10 mouse cellular contexts compared by ENCODE assay signal in genomic region chr16:21615802-21616201, GRCm38 (mm10).
DNase-seq lines count a peak whose midpoint lies in the region; ATAC-seq and TF ChIP-seq lines count a peak whose summit lies in the region.
"Had no signal": no experiment of that assay in that cellular context is flagged by ENCODE, and none has a peak within 500 bp of the region (broad histone marks: within the 10 kb centered on the region; RNA-seq: fewer than 3 reads in every experiment).

No protein-coding gene starts in this region.

- no peak overlapping the region for H3K9ac ChIP-seq in embryonic facial prominence, embryonic 14.5 days (ENCODE audit: low read depth, low read length)
- H3K9ac ChIP-seq: embryonic facial prominence, embryonic 15.5 days; neural tube, embryonic 12.5 days had no signal

- ATAC-seq in Patski = no peak
- ATAC-seq in embryonic facial prominence, embryonic 14.5 days (ENCODE audit: low read depth) = no peak

- CTCF ChIA-PET in Patski (lab: Charles Lee) = interaction anchor here (0.9 to 2.0 kb wide), 6 partner anchors 9 to 112 kb away, joined by 3 to 15 read pairs (median 4); no protein-coding TSS in a partner anchor

- DNase-seq in kidney, adult 8-10 months = peak; percentile 17 to 33
- DNase-seq in kidney, adult 18-20 months = no peak
- peak; percentile 21 for DNase-seq in CD4-positive helper T cell, adult 2 months (ENCODE audit: low read depth, low spot score)
- DNase-seq in Patski (ENCODE audit: low read depth, low spot score) = no peak
- DNase-seq in embryonic facial prominence, embryonic 14.5 days (ENCODE audit: low spot score) = peak; percentile 26
- peak; percentile 57 for DNase-seq in mesoderm, embryonic 11.5 days (ENCODE audit: low read depth, low spot score)
- no peak for DNase-seq in frontal cortex, postnatal 36 days (ENCODE audit: low spot score in 2 of 2)
- DNase-seq in right cerebral cortex, postnatal 36 days (ENCODE audit: low spot score in 2 of 2) = no peak

- H3K27ac ChIP-seq in embryonic facial prominence, embryonic 14.5 days (replicated peaks; ENCODE audit: low read depth, low read length) = no peak overlapping the region
- H3K27ac ChIP-seq: embryonic facial prominence, embryonic 15.5 days; neural tube, embryonic 12.5 days had no signal

- WGBS in embryonic facial prominence, embryonic 14.5 days = 55% methylated on average over 7 of the region's 7 CpGs

- H3K4me1 ChIP-seq in embryonic facial prominence, embryonic 14.5 days (ENCODE audit: control insufficient read depth, insufficient read depth, low read length) = no peaks in the 10 kb centered on the region
- H3K4me1 ChIP-seq: embryonic facial prominence, embryonic 15.5 days; neural tube, embryonic 12.5 days had no signal

- TF ChIP-seq CTCF in Patski (IDR thresholded peaks at IDR 0.05) = peak; percentile 75

- in situ Hi-C loops in Patski (cut with MboI; ENCODE audit: low pct_unique_long_range_greater_than_20kb) = loop anchor here (10.0 kb wide), 1 partner anchor 109 kb away; no protein-coding TSS in a partner anchor

- 0 out of 2 replicates have a peak, but pooled peaks cover 4% of the 10 kb centered on the region for H3K9me3 ChIP-seq in embryonic facial prominence, embryonic 14.5 days (ENCODE audit: control insufficient read depth, low read length)
- H3K9me3 ChIP-seq: embryonic facial prominence, embryonic 15.5 days; neural tube, embryonic 12.5 days had no signal

- H3K36me3 ChIP-seq in embryonic facial prominence, embryonic 14.5 days (ENCODE audit: control insufficient read depth, insufficient read depth, low read length) = no peaks in the 10 kb centered on the region
- H3K36me3 ChIP-seq: embryonic facial prominence, embryonic 15.5 days; neural tube, embryonic 12.5 days had no signal

- POLR2A ChIA-PET in Patski (lab: Charles Lee) = no interaction called here

- no peak overlapping the region for H3K4me3 ChIP-seq in embryonic facial prominence, embryonic 14.5 days (ENCODE audit: low read depth, low read length)
- H3K4me3 ChIP-seq: embryonic facial prominence, embryonic 15.5 days; neural tube, embryonic 12.5 days had no signal

- H3K27me3 ChIP-seq in Patski = no peaks in the 10 kb centered on the region
- H3K27me3 ChIP-seq in embryonic facial prominence, embryonic 14.5 days (replicated peaks; ENCODE audit: control insufficient read depth, insufficient read depth, low read length) = no peaks in the 10 kb centered on the region
- H3K27me3 ChIP-seq: embryonic facial prominence, embryonic 15.5 days; neural tube, embryonic 12.5 days had no signal

- no peak overlapping the region for H3K4me2 ChIP-seq in embryonic facial prominence, embryonic 14.5 days (ENCODE audit: low read depth, low read length)
- H3K4me2 ChIP-seq: embryonic facial prominence, embryonic 15.5 days; neural tube, embryonic 12.5 days had no signal

Comparison
In these comparisons a context has a peak if more than half of its experiments do, and no peak if none do; other contexts are left out.
1. DNase-seq: peak in kidney, adult 8-10 months (2 of 2), CD4-positive helper T cell, adult 2 months (single experiment), embryonic facial prominence, embryonic 14.5 days (single experiment) and mesoderm, embryonic 11.5 days (single experiment); none in kidney, adult 18-20 months (single experiment), Patski (single experiment), frontal cortex, postnatal 36 days (0 of 2) and right cerebral cortex, postnatal 36 days (0 of 2).